9 mouse cellular contexts compared by ENCODE assay signal in genomic region chr9:31501221-31501620, GRCm38 (mm10). TPM values are rescaled to one million over a fixed set of nuclear protein-coding genes. Genes with fewer than 3 reads are reported as not detected.
"Had no signal": no experiment of that assay in that cellular context is flagged by ENCODE, and none has a peak within 500 bp of the region (broad histone marks: within the 10 kb centered on the region; RNA-seq: fewer than 3 reads in every experiment).

No protein-coding gene starts in this region.

RNA-seq across cellular contexts. Expression of gene Tmem45b, which starts 37.0 kb away (rescaled TPM):
- polyA plus RNA-seq: embryonic facial prominence, embryonic 10.5 days; erythroblast, embryonic 14.5 days; forebrain, embryonic 10.5 days; forebrain, embryonic 11.5 days; forebrain, embryonic 14.5 days; heart, embryonic 10.5 days; heart, embryonic 11.5 days; heart, embryonic 12.5 days; heart, embryonic 13.5 days had no signal
